Mouse (Mus musculus): Measurements from ENCODE around the gene Gnb3.
"Not testable (repeated sequence)": the region's sequence is repeated elsewhere in the genome, so short reads cannot be mapped to it uniquely, and the experiment has no call there.

Gene Gnb3

DNA sequence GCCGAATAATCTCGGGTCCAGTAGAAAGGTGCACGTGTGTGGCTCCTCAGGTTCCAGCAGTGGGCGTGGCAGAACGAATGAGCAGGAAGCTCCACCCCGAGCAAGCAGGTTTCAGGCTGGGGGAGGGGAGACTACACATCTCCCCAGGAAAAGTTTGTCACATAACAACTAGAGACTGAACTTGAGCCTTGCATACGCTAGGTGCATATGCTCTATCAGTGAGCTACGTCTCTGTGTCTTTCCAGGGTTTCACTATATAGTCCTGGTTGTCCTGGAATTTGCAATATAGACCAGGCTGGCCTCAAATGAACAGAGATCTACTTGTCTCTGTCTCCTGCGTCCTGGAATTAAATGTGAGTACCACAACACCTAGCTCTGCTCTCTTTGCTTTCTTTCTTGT, 37.7 kb downstream of the Gnb3 start:
- not testable (repeated sequence) for DNase-seq (ENCODE audit: low spot score)

DNA sequence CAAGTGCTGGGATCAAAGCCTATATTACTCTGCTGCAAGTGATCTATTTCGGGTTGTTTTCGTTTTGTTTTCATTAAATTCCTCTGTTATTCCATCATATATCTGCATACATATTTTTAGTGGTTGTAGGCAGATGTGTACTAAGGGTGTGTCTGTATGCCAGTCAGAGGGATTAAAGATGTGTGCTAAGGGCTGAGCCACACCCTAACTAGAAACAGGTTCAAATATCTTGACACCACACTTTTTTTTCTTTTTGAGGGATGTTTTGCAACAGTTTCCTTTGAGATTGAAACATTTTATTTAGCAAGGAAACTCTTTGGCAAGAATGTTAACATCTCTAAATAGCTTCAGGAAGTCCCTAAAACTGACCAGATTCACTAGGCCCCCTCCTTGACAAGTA, 43.9 kb downstream of the Gnb3 start:
- DNase-seq (ENCODE audit: low spot score): no peak

DNA sequence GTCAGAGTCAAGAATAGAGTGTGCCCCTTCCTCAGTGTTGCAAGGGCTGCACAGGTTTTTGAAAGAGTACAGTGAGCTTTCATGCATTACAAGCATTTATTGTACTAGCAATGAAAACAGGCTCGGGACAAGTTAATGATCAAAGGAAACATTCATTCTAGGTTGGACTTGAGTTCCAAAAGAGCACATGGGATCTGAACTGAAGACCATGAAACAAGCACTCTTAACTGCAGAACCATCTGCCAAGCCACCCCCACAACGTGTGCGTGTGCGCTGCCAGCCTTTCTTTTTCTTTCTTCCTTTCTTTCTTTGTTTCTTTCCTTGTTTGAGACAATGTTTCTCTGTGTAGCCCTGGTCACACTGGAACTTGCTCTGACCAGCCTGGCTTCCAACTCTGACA, 44.3 kb downstream of the Gnb3 start:
- DNase-seq (ENCODE audit: low spot score): no peak

DNA sequence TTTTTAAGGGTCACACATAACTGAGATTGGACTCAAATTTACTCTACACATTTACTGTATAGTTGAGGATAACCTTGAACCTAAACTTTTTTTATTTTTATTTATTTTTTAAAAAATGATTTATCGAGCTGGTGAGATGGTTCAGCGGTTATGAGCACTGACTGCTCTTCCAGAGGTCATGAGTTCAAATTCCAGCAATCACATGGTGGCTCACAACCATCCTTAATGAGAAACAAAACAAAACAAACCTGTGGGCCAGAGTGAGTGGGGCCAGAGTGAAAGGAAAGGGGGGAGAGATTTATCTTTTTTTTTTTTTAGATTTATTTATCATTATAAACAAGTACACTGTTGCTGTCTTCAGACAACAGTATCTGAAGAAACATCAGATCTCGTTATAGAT, 48.2 kb downstream of the Gnb3 start:
- DNase-seq (ENCODE audit: low spot score): no peak

DNA sequence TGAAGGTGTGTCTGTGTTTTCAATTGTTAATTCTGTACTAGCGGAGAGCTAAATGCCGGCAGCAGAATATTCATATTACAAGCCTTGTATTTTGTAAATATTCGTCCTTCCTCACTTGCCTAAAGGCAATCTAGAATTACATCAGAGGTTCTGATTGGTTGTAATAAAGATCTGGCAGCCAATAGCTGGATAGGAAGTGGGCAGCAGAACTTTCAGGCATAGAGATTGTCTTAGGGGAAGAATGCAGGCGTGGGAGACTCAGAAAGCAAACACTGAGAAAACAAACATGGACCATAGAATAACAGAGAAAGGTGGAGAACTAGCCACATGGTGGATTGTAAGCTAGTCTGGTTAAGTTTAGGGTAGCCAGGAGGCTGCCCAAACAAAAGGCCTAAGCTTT, 50.0 kb downstream of the Gnb3 start:
- no peak for DNase-seq (ENCODE audit: low spot score)

DNA sequence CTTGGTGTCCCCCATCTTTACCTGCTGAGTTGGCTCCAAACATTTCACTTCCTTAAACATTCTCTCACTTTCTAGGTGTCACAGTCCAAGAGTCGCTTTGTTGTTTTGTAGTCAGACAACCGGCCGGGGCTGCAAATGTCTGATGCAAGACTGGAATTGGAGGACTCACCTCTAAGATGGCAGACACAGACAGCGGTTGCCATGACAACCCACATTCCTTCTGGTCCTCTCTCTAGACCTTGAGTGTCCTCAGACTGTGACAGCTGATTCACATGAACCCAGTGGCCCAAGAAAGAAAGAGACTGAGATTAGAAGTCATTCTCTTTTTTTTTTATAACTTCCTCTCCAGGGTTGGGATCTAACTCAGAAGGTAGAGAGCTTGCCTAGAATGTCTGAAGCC, 50.6 kb downstream of the Gnb3 start:
- no peak for DNase-seq (ENCODE audit: low spot score)

DNA sequence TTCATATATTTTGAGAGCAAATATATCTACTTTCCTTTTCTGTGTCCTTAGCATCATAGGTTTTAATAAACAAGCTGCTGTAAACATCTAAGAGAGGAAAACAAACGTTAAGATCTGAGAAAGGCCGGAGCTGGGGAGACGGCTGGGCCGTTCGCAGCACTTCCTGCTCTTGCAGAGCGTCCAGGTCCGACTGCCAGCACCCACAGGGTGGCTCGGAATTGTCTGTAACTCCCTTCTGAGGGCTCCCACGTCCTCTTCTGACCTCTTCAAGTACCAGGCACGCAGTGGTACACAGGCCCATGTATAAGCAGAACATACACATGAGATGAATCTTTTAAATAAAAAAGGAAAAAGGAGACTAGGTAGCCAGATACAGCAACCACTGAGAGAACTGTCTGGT, 52.4 kb downstream of the Gnb3 start:
- DNase-seq (ENCODE audit: low spot score): no peak

DNA sequence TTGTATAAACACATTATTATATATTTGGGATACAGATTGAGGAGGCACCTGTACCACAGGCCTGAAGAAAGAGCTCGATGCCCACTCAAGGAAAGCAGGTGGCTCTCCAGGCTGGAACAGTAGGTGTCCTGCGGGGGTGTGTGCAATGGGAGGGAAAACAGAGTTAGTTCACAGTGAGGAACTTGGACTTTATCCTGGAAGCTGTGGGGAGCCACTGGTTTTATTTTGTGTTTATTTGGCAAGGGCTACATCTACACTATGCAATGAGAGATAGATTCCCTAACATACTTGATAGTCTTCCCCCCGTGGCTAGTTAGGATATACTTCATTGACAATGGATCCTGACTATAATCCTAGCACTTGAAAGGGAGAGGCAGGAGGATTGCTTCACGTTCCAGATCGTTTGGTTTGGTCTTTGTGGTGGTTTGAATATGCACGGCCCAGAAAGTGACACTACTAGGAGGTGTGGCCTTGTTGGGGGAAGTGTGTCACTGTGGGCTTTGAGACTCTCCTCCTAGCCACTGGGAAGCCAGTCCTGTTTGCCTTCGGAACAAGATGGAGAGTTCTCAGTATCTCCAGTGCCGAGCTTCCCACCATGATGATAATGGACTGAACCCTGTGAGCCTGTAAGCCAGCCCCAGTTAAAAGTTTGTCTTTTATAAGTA, 53.2 kb downstream of the Gnb3 start:
- no peak for DNase-seq (ENCODE audit: low spot score)
